Mouse (Mus musculus): ENCODE measurements around the gene Gm30083.

The Gm30083 gene

DNA sequence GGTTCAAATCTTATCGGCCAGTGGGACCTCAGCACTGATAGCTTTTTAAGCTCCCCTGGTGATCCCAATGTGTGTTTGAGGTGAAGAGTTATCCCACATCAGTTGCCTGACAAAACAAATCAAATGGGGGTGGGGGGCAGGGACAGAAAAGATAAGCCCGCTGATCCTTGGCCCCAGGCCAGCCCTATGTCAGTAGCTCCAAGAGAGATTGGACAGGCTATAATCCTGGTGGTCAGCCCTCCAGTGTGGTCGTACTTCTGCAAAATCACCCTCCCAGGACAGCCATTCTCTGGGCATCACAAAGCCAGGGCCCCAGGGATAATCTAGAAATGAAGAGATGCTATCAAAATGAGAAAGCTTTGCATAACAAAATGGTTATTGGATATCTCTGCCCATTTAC is 56.1 kb downstream of the Gm30083 start:
- DNase-seq: peak; percentile 53 to 57

DNA sequence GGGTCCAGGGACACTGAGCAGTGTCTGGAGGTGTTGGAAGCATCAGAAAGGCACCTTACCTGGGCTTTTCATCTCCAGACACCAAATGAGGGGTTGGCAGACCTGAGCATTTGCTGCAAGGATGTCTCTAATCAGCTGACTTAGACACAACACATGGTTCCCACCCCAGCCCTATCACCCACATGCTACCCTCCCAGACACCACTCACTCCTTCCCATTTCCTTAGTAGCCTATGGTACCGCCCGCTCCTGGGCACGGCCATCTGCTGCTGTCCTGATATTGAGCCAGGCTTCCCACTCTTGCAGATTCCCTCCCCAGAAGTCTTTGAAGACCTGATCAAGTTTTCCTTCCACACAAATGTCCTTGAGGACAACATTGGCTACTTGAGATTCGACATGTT is 56.8 kb downstream of the Gm30083 start:
- DNase-seq: peak in 1 of 2 experiments; percentile 49

DNA sequence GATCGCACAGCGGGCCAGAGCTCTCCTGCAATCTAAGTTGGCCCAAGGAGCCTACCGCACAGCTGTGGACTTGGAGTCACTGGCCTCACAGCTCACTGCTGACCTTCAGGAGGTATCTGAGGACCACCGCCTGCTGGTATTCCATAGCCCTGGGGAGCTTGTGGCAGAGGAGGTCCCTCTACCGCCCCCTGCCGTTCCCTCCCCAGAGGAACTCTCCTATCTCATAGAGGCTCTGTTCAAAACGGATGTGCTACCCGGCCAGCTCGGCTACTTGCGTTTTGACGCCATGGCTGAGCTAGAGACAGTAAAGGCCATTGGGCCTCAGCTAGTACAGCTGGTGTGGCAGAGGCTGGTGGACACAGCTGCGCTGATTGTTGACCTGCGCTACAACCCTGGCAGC is 58.9 kb downstream of the Gm30083 start:
- no peak for DNase-seq

DNA sequence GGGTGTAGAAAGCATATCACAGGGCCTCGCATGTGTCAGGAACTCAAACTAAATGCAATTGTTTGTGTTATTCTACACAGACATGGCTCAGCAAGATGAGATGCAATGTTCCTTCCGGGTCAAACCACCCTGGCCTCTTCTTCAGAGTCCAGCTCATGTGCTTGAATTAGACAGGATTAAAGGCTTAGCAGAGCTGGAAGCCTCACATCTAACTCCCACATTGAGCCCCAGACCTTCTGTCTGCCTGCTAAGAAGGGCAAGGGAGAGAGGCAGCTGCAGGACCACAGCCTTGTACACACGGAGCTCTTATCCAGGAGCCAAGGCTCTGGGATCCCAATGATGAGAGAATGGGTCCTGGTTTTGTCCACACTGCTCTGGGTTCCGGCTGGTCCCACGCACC is 61.2 kb downstream of the Gm30083 start, which contains the start of gene Rbp3:
Gene Rbp3 (plus strand): TSS at position 243 of the 400 bp plus-strand sequence.
- no peak for DNase-seq

DNA sequence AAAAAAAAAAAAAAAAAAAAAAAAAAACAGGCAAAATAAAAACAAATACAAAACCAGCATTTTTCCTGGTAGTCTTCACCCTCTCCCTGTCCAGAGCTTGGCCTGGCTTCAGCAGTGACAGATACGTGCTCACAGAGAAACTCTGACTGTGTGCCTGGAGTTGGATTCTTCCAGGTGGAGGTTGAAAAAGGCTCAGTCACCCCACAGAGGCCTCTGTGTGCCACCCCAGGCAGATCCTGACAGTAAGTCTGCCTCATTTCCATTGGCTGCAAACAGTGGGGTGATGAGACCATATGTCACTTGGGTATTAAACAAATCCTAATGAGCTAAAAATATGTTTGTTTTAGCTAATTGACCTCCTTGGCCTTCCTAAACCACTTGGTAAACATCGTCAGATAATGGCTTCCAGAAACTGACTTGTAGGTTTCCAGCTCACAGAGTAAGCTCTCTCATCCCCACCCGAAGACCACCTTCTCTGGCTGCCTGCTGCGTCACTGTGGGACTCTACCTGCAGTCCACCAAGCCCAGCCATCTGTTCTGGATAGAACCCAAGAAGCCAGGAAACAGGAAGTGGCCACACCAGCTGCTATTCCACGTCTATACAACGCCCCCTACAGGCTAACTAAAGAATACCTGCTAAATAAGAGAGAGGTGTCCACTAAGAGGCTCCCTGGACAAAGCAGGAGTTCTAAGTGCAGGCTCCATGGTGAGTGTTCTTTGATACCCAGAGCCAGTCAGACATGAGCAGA is 62.6 kb downstream of the Gm30083 start:
- DNase-seq: peak; percentile 67 to 68

DNA sequence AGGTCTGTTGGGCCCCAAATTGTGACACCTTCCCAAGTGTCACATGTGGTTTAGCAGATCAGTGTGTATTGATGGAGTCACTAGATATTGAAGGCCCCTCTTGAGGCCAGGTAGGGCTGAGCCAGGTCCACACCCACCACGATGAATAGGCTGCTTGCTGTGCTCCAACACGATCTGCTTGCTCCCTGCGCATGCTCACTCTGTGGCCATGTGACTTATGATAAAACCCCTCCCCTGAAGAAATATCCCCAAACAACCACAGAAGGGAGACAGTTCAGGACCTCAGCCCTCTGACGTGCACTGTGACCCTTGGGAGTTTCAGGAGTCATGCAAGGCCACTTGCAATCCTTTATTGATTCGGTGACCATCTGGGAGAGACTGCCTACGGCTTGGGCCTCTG is 68.9 kb downstream of the Gm30083 start:
- DNase-seq: no peak

DNA sequence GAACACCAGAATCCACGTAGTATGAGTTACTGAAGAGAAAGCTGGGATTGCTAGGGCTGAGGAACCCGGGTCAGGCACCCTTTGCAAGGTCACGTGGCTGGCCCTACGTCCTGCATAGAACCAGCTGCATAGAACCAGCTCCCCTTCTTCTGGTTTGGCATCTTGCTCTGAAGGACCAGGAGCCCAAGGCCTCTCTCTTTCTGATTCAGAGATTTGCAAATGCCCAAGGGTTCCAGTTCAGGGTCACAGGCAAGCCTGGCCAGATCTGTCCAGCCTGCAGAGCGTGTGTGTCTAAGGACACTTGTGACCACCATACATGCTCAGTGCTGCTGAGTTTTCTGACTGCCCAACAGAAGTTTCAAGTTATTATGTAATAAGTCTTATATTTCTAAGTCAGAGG is 72.8 kb downstream of the Gm30083 start:
- no peak for DNase-seq

DNA sequence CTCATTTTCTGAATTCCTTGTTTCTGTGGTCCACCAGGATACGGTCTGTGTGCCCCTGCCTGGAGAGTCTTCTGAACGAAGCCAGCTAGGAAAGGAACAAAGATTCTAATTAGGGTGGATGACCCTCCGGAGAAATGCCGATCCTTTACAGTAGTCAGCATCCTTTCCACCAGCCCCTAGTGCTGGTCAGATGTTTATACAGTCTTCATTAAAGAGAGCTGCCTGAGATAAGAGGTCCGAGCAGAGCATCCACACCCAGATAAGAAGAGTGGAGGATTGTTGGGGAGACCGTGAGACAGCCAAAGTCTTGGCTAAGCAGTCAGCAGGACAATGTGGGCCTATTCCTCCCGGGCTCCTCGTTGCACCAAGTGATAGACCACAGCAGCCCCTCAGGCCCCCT is 74.2 kb downstream of the Gm30083 start, which contains the start of gene Gdf2:
Gene Gdf2 (plus strand): TSS at position 301 of the 400 bp plus-strand sequence.
- no peak for DNase-seq

DNA sequence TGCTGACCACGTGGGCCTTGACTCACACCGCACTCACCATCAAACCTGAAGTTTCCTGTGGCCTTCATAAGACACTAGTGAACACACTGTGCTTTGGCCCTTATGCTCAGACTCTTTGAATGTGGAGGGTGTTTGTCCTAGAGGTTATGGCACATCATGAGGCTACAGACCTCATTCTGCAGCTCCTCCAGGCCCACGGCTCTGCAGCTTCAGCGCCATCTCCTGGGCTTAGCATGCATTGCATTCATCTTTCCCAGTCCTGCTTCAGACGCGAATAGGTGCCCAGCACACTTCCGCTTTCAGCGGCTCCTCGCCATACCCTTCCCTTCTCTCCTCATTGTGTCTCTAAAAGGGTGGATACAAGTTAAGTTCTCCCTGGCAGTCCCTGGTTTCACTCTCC is 75.9 kb downstream of the Gm30083 start:
- DNase-seq: peak; percentile 93 to 96

All from cerebellum, postnatal 10 days (tissue).